Mouse (Mus musculus) lung, postnatal 25 days (tissue): Measurements from ENCODE around the gene Olfr804.

Experiments used
- DNase-seq: peaks from one replicate; pipeline ENCODE4 v3.0.0; 2022; ENCODE audit warnings: low spot score

The Olfr804 gene

GRCm38 (mm10) chr10:129702910-129703309, at the start of gene Olfr804:
Olfr804 (plus strand) TSS chr10:129703210.
- no peak for DNase-seq

DNA sequence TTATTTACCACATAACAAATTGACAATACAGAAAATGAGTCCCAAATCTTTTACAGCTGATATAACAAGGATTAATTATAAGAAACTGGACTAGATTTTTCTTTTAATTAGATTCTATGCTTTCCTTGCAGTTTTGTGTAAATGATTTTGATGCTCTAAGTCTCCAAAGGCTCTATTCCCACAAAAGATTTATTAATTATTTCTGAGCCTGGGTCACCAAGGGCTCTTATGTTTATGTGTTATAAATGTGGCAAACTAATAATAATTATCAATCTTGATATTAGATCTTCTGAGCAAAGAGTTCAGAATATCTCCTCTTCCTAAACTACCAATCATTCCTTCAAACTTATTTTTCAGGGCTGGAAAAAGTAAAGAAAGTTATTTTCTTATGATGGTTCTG, 45.6 kb upstream of the Olfr804 start, which contains the start of gene Olfr800:
TSS of gene Olfr800 (plus strand) at position 301 of the 400 bp plus-strand sequence.
- no peak for DNase-seq

- no peak for DNase-seq
Observed at GRCm38 (mm10) chr10:129673765-129674164, 29.2 kb upstream of the Olfr804 start, which contains the start of gene Olfr801. Olfr801 (minus strand) TSS chr10:129673865.

DNA sequence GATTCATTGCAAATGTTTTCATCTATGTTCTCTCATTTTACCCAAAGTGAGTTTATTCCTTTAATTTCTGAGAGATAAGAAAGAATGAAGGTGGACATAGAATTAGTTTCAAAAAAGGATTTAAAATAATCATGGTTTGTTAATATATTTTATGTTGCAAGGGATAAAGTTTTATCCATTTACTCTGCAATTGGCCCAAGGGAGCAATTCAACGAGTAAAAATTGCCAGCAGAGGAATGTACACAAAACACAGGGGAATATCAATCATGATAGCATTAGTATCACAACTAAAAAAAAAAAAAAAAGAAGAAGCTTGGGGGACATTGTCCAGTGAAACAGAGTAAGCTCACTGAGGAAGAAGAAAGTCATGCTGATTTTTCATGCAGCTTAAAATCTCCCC, 14.9 kb upstream of the Olfr804 start, which contains the start of gene Olfr802:
TSS of gene Olfr802 (minus strand) at position 101 of the 400 bp plus-strand sequence.
- DNase-seq = no peak

DNA sequence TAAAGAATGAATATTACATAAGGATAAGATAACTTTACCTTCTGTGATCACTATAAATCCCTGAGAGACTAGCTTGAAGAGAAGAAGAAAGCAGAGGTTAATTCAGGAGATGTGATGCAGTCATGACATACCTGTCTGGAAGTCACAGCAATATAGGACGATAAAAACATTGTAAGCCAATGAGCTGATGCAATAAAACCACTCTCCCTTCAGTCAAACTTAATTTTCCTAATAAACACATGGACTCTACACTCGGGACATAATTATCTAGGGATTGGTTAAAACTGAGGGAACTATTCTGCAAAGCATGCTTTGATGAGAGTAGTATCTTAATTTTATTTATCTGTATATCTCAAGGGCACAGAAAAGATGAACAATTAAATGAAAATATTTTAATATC, 8.8 kb upstream of the Olfr804 start, which contains the start of gene Olfr803:
TSS of gene Olfr803 (minus strand) at position 101 of the 400 bp plus-strand sequence.
- DNase-seq = no peak

DNA sequence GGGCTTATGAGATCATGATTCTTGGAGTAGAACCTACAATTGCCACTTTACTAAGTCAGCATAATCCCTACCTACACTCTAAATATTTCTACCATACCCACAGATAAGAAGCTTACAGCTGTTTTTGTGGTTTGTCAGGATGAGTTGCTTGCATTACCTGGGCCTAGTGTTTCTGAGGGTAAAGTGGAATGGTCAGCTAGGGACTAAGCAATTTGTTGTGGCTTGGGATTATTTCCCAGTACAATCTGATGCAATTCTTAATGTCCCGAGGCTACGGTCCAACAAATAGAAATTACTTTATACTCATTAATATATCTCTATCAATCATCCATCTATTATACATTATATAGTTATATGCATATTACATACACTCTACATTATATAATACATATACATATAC, 26.3 kb downstream of the Olfr804 start, which contains the start of gene Olfr805:
TSS of gene Olfr805 (minus strand) at position 101 of the 400 bp plus-strand sequence.
- no peak for DNase-seq

GRCm38 (mm10) chr10:129741821-129742220, 38.8 kb downstream of the Olfr804 start, which contains the start of gene Olfr806:
Olfr806 (minus strand) TSS chr10:129741921.
- DNase-seq = no peak

DNA sequence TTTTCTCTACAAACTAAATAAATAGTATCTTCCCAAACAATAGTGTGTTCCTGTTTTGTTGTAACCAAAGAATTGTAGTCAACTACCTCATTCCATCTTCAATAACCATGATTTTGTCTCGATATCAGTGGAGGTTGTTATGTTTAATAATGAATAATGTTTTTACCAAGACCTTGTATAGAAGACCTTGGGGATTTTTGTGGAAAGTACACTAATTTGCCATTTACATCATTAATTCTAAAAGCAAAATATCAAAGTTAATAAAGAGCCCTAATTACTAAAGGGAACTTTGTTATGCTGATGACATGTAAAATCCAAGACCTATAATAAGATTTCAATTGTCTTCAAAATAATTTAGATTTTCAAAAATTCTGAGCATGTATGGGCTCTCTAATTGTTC, 54.7 kb downstream of the Olfr804 start, which contains the start of gene Olfr807:
TSS of gene Olfr807 (minus strand) at position 101 of the 400 bp plus-strand sequence.
- no peak for DNase-seq
